Mouse (Mus musculus) intestine, embryonic 15.5 days (tissue): ENCODE data around the gene Amotl1. TPM values are rescaled to one million over a fixed set of nuclear protein-coding genes. Genes with fewer than 3 reads are reported as not detected.
"Not testable (repeated sequence)": the region's sequence is repeated elsewhere in the genome, so short reads cannot be mapped to it uniquely, and the experiment has no call there.

Experiments used
- ATAC-seq: fragments of 200-750 bp; cut with Nextera tagmentation; 2 replicates; pipeline ENCODE4 v1.8.0; 2017; ENCODE audit warnings: moderate TSS enrichment, moderate library complexity
- H3K27ac ChIP-seq: fragments of 300-500 bp; sonication (generic); 2 replicates; pipeline ENCODE4 v1.5.1; 2015; ENCODE audit warnings: mild to moderate bottlenecking, inconsistent platforms
- H3K27me3 ChIP-seq: fragments of 300-500 bp; sonication (generic); replicated peaks from 2 replicates; pipeline ENCODE4 v1.6.1; 2015; ENCODE audit warnings: inconsistent platforms
- H3K36me3 ChIP-seq: fragments of 300-500 bp; sonication (generic); 2 replicates; pipeline ENCODE4 v1.6.1; 2015; ENCODE audit warnings: inconsistent platforms
- H3K4me1 ChIP-seq: fragments of 300-500 bp; sonication (generic); replicated peaks from 2 replicates; pipeline ENCODE4 v1.6.1; 2015; ENCODE audit warnings: inconsistent platforms
- H3K4me2 ChIP-seq: fragments of 300-500 bp; sonication (generic); replicated peaks from 2 replicates; pipeline ENCODE4 v1.6.1; 2015; ENCODE audit warnings: mild to moderate bottlenecking, inconsistent platforms
- H3K4me3 ChIP-seq: fragments of 300-500 bp; sonication (generic); replicated peaks from 2 replicates; pipeline ENCODE4 v1.5.1; 2015; ENCODE audit warnings: inconsistent platforms
- H3K9ac ChIP-seq: fragments of 300-500 bp; sonication (generic); 2 replicates; pipeline ENCODE4 v1.6.1; 2015; ENCODE audit warnings: inconsistent platforms
- H3K9me3 ChIP-seq: fragments of 300-500 bp; sonication (generic); 2 replicates; pipeline ENCODE4 v1.6.1; 2016; ENCODE audit warnings: inconsistent platforms
- WGBS: fragments of 180-500 bp; shearing (Covaris S2); methylation state at CpG from one replicate; pipeline ENCODE4 v1.1.7; 2015; 5-methylcytosine and 5-hydroxymethylcytosine counted together
- polyA plus RNA-seq: library from polyadenylated mRNA; unstranded; fragments of >200 nt; fragmentation: Nextera tagmentation; extraction: Ambion mirVana; gene quantifications from 2 replicates; pipeline ENCODE4 v1.2.1, GENCODE M21; 2015

Gene Amotl1
- polyA plus RNA-seq, 1 experiment from 2014 or later = 10.1 TPM

DNA sequence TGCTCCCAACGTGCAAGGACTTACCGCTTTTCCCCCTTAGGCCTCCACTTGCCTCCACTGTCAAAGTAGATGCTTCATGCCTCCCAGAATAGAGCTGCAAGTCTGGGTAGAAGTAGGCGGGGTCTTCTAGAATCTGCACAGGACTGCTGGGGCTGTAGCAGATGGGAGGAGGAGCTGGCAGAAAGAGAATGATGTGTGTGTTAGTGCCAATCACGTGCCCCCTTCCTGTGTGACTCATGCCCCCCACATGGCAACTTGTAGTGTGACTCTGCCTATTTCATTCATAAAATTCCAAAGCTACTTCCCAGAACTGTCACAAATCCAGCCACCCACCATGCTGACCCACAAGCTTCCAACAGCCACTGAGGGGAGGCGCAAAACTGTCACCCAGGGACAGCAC lies 48.4 kb downstream of the Amotl1 start:
- 87% methylated on average over 5 of the region's 5 CpGs for WGBS
- H3K27me3 ChIP-seq = no peaks in the 10 kb centered on the region
- no peak overlapping the region for H3K4me2 ChIP-seq
- H3K4me1 ChIP-seq = no peaks in the 10 kb centered on the region; the same call in 1 of the 2 replicates
- peaks cover 10% of the 10 kb centered on the region for H3K36me3 ChIP-seq
- no peaks in the 10 kb centered on the region for H3K9me3 ChIP-seq
- H3K4me3 ChIP-seq = no peak overlapping the region
- H3K9ac ChIP-seq = no peak overlapping the region
- H3K27ac ChIP-seq = no peak overlapping the region
- ATAC-seq = no peak

DNA sequence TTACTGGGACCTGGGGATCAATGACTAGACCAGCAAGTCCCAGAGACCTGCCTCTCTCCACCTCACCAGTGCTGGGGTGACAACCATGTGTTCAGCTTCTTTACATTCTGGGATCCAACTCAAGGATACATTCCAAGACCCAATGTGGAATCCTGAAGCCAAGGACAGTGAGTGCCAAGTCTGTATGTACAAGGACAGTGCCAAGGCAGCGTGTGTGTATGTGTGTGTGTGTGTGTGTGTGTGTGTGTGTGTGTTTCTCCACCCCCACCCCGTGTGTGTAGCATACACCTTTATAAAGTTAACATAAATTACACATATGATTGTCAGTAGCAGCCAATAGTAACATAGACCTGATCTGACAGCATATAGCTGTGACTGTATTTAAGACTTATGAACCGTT lies 49.0 kb downstream of the Amotl1 start:
- Histone ChIP-seq H3K4me1 (peaks cover 1% of the 10 kb centered on the region; the same call in 1 of the 2 replicates), H3K4me3 (no peak overlapping the region), H3K27me3 (no peaks in the 10 kb centered on the region), H3K4me2 (no peak overlapping the region), H3K9ac (no peak overlapping the region), H3K36me3 (peaks cover 10% of the 10 kb centered on the region), H3K9me3 (no peaks in the 10 kb centered on the region), H3K27ac (no peak overlapping the region)
- ATAC-seq = no peak
- WGBS = 88% methylated on average over 3 of the region's 3 CpGs

DNA sequence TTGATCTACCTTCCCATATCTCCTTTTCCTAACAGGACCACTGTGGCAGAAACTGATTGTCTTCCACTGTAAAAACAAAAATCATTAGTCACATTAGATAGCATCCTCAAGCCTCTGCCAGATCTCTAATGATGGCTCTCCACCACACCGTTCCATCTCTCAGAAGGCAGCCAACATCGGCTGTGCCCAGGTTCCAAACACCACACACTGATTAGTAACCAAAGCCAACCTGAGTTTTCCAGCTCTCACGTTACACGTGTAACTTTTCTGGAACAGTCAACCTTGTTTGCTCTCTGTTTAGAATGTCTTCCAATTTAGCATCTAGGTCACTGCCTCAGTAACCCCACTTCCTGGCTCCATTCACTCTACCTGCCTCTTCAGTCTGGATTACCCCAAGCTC lies 51.0 kb downstream of the Amotl1 start:
- Histone ChIP-seq H3K36me3 (peaks cover 10% of the 10 kb centered on the region), H3K27ac (no peak overlapping the region), H3K9ac (no peak overlapping the region), H3K9me3 (no peaks in the 10 kb centered on the region), H3K4me3 (no peak overlapping the region), H3K4me1 (0 out of 2 replicates have a peak, but pooled peaks cover 4% of the 10 kb centered on the region), H3K27me3 (no peaks in the 10 kb centered on the region), H3K4me2 (no peak overlapping the region)
- no peak for ATAC-seq
- WGBS = 89% methylated on average over 4 of the region's 4 CpGs

DNA sequence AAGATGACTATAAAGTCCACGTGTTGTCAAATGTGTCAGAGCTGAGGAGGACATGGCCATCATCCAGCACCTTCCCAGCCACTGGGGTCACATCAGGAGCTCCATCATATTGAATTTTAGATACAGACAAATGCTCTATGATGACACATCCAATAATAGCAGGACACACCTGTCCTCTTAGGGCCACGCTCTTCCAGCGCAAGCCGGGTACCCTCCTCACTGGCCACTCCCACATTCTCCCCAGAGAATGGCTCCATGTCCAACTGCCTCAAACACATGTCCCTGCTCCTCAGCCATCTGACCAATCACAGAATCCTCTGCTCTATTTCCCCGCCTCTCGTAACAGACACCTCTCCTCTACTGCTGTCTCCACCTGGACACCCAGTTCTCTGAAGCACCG lies 54.2 kb downstream of the Amotl1 start:
- H3K4me3 ChIP-seq = no peak overlapping the region
- no peak for ATAC-seq
- no peak overlapping the region for H3K9ac ChIP-seq
- WGBS = 88% methylated on average over 7 of the region's 7 CpGs
- no peak overlapping the region for H3K27ac ChIP-seq
- no peak overlapping the region for H3K4me2 ChIP-seq
- 0 out of 2 replicates have a peak, but pooled peaks cover 8% of the 10 kb centered on the region for H3K4me1 ChIP-seq
- no peaks in the 10 kb centered on the region for H3K9me3 ChIP-seq
- H3K36me3 ChIP-seq = peaks cover 10% of the 10 kb centered on the region; the same call in 1 of the 2 replicates
- no peaks in the 10 kb centered on the region for H3K27me3 ChIP-seq

DNA sequence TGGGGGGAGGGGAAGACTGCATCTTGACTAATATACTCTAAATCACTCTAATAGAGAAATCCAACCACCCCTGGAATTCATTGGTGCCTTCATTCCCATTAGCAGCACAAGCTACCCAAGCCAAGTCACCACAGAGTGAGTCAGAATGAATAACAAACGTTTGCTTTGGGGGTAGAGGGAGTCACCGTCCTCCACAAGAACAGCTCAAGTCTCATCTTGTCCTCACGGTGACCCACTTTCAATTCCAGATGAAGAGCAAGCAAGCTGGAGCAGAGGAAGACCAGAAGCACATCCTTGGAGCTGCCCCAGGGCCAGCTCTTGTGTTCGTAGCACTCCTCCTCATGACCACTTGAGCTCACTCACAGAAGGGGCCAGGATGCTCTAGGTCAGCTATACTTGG lies 56.2 kb downstream of the Amotl1 start:
- no peak for ATAC-seq
- Histone ChIP-seq H3K4me1 (0 out of 2 replicates have a peak, but pooled peaks cover 12% of the 10 kb centered on the region), H3K36me3 (peaks cover 10% of the 10 kb centered on the region; the same call in 1 of the 2 replicates), H3K27me3 (no peaks in the 10 kb centered on the region), H3K4me2 (no peak overlapping the region), H3K9ac (no peak overlapping the region), H3K9me3 (no peaks in the 10 kb centered on the region), H3K27ac (no peak overlapping the region), H3K4me3 (no peak overlapping the region)
- 64% methylated on average over 4 of the region's 4 CpGs for WGBS

DNA sequence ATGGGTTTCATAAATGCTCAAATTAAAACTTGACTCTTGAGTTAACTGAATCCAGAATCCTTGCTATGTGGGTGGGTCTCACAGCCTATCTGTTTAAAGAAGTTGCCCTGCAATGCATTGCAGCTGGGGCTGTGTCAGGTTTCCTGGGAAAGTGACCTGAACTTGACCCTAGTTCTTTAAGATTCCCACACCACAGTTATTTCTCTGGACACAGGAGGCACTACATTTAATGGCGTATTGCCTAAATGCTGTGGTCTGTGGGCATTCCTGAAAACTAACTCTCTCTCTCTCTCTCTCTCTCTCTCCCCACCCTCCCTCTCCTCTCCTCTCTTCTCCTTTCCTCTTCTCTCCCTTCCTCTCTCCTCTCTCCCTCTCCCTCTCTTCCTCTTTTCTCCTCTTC lies 59.2 kb downstream of the Amotl1 start:
- ATAC-seq = no peak
- Histone ChIP-seq H3K27me3 (no peaks in the 10 kb centered on the region), H3K27ac (no peak overlapping the region), H3K9me3 (no peaks in the 10 kb centered on the region), H3K4me2 (no peak overlapping the region), H3K4me1 (0 out of 2 replicates have a peak, but pooled peaks cover 9% of the 10 kb centered on the region), H3K36me3 (no peaks in the 10 kb centered on the region), H3K4me3 (no peak overlapping the region), H3K9ac (no peak overlapping the region)
- WGBS = 7% methylated on average over 1 of the region's 1 CpGs

DNA sequence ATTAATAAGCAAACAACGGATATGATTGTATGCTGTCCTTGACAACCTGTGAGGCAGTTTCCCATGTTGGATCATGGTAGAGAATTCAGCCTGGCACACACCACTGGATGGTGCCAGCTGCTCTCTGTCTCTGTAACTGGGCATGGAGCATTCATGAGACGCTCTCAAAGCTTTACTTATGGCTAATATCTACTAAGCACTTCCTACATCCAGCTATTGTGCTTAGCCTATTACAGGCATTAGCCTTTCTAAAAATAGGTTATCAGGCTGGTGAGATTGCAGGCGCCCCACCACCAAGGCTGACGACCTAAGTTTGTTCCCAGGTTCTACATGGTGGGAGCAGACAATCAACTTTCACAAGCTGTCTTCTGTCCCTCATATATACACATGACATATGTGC lies 65.9 kb downstream of the Amotl1 start:
- H3K4me3 ChIP-seq = no peak overlapping the region
- no peaks in the 10 kb centered on the region for H3K27me3 ChIP-seq
- H3K9me3 ChIP-seq = no peaks in the 10 kb centered on the region
- H3K27ac ChIP-seq = no peak overlapping the region
- no peaks in the 10 kb centered on the region; the same call in 1 of the 2 replicates for H3K4me1 ChIP-seq
- no peak overlapping the region for H3K4me2 ChIP-seq
- 72% methylated on average over 4 of the region's 4 CpGs for WGBS
- no peaks in the 10 kb centered on the region for H3K36me3 ChIP-seq
- H3K9ac ChIP-seq = no peak overlapping the region
- ATAC-seq = no peak

DNA sequence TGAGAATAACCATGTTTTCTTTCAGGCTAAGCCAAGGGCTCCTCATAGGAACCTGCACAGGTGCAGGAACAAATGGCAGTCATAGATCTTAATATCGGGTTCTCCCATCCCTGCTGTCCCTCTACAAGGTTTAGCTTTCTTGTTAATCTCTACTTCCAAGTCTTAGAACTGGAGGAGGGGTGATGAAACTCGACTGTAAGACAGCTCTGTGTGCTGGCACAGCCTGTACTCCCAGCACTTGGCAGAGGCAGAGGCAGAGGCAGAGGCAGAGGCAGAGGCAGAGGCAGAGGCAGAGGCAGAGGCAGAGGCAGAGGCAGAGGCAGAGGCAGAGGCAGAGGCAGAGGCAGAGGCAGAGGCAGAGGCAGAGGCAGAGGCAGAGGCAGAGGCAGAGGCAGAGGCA lies 68.5 kb downstream of the Amotl1 start:
- H3K4me2 ChIP-seq, H3K27me3 ChIP-seq, H3K4me1 ChIP-seq, ATAC-seq, H3K36me3 ChIP-seq, H3K27ac ChIP-seq, H3K4me3 ChIP-seq, H3K9ac ChIP-seq, H3K9me3 ChIP-seq: not testable (repeated sequence)
- WGBS = 71% methylated on average over 2 of the region's 2 CpGs

DNA sequence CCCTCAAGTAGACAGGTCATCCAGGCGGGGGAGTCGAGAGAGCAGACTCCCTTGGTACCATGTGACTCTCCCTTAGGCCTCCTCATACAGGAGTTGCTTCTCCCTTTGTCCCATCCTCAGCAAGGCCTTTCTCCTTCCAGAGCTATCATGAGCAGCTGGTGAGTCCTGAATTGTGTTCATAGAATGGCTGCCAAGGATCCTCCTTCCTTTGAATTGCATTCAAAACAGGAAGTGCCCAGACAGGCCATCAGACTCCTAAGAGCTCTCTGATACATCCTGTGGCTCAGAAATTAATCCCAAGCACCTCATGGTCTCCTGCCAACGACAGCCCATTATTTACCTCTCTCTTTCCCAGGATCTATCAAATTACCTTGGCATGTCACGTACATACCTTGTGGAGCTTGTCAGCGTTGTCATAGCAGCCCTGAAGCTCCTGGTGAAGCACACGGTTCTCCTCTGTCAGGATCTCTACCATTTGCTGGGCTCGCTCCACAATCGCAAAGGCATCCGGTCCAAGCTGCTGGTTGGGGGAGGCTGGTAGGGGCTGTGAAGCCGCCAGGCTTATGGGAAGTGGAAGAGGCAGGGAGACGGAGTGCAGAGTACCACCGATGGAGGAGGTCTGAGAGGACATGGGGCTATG lies 70.0 kb downstream of the Amotl1 start:
- Histone ChIP-seq H3K36me3 (0 out of 2 replicates have a peak, but pooled peaks cover 8% of the 10 kb centered on the region), H3K9ac (no peak overlapping the region), H3K4me2 (no peak overlapping the region), H3K9me3 (no peaks in the 10 kb centered on the region), H3K4me1 (no peaks in the 10 kb centered on the region; the same call in 1 of the 2 replicates), H3K27me3 (no peaks in the 10 kb centered on the region), H3K4me3 (no peak overlapping the region), H3K27ac (no peak overlapping the region)
- ATAC-seq = 0 out of 2 replicates have a peak, but pooled peaks have one; percentile 17
- 63% methylated on average over 12 of the region's 12 CpGs for WGBS

DNA sequence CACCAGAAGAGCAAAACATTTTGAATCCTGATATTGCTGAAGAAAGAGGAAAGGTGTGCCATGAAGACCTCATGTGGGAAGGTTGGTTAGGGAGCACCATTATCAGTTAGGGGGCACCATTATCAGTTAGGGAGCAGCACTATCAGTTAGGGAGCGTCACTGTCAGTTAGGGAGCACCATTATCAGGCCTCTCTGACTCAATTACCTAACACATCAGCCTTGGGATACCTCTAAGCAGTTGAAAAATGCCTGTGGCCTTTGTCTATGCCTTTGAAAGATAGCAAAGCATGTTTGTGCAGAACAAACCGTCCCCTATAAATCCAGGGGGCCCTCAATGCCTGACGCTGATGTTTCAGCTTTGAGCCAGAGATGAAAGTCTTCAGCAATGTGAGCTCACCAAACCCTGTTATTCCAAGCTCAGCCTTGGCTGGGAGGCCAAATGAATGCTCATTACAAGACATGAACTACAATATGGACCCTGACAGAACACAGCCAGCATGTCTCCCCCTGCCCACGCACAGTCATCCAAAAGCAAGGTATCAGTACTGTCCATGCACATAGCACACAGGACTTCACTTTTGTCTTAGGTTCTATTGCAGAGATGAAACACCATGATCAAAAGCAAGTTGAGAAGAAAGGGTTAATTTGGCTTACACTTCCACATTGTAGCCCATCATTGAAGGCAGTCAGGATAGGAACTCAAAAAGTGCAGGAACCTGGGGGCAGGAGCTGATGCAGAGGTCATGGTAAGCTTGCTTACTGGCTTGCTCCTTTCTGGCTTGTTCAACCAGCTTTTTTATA lies 75.5 kb downstream of the Amotl1 start:
- ATAC-seq = no peak
- no peak overlapping the region for H3K4me2 ChIP-seq
- no peaks in the 10 kb centered on the region for H3K27me3 ChIP-seq
- no peaks in the 10 kb centered on the region for H3K4me1 ChIP-seq
- WGBS = 85% methylated on average over 4 of the region's 4 CpGs
- no peak overlapping the region for H3K4me3 ChIP-seq
- H3K36me3 ChIP-seq = 0 out of 2 replicates have a peak, but pooled peaks cover 13% of the 10 kb centered on the region
- H3K9me3 ChIP-seq = no peaks in the 10 kb centered on the region
- H3K9ac ChIP-seq = no peak overlapping the region
- H3K27ac ChIP-seq = no peak overlapping the region

DNA sequence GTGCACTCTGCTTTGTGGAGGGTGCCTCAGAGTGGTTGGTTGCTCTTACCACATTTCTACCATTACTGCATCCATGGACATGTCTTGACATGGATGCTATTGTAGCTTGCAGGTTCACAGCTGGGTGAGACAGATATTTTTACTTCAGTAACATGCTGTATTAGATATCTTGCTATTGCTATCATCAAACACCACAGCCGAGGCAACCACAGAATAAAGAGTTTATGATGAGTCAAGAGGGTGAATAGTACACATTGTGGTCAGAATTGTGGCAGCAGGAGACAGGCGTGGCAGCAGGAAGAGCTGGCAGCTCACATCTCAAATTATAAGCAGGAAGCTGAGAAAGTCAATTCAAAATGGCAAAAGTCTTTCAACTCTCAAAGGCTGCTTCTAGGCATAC lies 76.4 kb downstream of the Amotl1 start:
- H3K9me3 ChIP-seq = no peaks in the 10 kb centered on the region
- H3K27me3 ChIP-seq = no peaks in the 10 kb centered on the region
- no peak overlapping the region for H3K4me2 ChIP-seq
- peaks cover 17% of the 10 kb centered on the region; the same call in 1 of the 2 replicates for H3K36me3 ChIP-seq
- H3K27ac ChIP-seq = no peak overlapping the region
- WGBS = 75% methylated on average over 2 of the region's 2 CpGs
- H3K4me1 ChIP-seq = no peaks in the 10 kb centered on the region
- H3K4me3 ChIP-seq = no peak overlapping the region
- ATAC-seq = no peak
- H3K9ac ChIP-seq = no peak overlapping the region

DNA sequence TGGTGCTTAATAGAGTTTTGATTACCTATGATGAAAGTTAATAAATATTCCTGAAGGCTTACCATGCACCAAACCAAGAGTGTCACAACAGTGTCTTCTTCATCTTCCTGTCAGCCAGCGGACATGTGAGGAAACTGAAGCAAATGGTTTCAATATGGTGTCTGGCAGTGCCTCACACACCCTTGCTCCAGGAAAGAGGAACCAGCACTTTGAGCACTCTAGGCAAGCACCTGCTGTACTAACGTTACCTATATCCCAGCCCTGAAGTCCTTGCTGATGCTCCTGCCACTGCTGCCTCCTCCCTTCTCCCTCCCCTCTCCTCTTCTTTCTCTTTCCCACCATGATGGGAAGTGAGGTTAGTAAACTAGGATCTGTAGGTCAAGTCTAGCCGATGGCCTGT lies 80.4 kb downstream of the Amotl1 start:
- Histone ChIP-seq H3K36me3 (peaks cover 14% of the 10 kb centered on the region; the same call in 1 of the 2 replicates), H3K27ac (no peak overlapping the region), H3K9ac (no peak overlapping the region), H3K4me3 (no peak overlapping the region), H3K4me1 (0 out of 2 replicates have a peak, but pooled peaks cover 1% of the 10 kb centered on the region), H3K9me3 (no peaks in the 10 kb centered on the region), H3K27me3 (no peaks in the 10 kb centered on the region), H3K4me2 (no peak overlapping the region)
- 81% methylated on average over 3 of the region's 3 CpGs for WGBS
- ATAC-seq = no peak
